Mouse (Mus musculus) adrenal gland, adult 2 months (tissue): Measurements from ENCODE around the gene Hsd17b1. TPM values are rescaled to one million over a fixed set of nuclear protein-coding genes. Genes with fewer than 3 reads are reported as not detected.

ENCODE experiments used
- DNase-seq: peaks from one replicate; pipeline ENCODE4 v3.0.0; 2021
- polyA plus RNA-seq: library from polyadenylated mRNA; depleted of rRNA; stranded (reverse); fragments of >200 nt; gene quantifications from 2 replicates; pipeline ENCODE4 v1.2.3, GENCODE M21; 2012
- total RNA-seq, 2 experiments: library from RNA; stranded (reverse); gene quantifications; 2 replicates each; pipeline ENCODE4 v1.2.3; 2021

Gene Hsd17b1
- total and polyA plus RNA-seq, 3 experiments, result 1.1 to 2.5 (median 2.1) TPM

- peak; percentile 86 for DNase-seq
Observed at GRCm38 (mm10) chr11:101060126-101060525, 18.1 kb upstream of the Hsd17b1 start.

DNA sequence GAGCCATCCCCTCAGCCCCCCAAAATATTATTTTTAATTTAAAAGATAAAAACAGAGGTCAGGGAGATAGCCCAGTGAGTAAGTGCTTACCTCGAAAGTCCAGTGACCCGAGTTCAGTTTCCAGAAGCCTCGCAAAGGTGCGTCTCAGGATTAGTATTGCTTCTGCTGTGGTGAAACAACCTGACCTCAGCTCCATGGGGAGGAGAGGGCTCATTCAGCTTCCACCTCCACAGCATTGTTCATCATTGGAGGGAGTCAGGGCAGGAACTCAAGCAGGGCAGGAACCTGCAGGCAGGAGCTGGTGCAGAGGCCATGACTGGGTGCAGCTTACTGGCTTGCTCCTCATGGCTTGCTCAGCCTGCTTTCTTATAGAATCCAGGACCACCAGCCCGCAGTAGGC is 17.2 kb upstream of the Hsd17b1 start:
- no peak for DNase-seq

DNA sequence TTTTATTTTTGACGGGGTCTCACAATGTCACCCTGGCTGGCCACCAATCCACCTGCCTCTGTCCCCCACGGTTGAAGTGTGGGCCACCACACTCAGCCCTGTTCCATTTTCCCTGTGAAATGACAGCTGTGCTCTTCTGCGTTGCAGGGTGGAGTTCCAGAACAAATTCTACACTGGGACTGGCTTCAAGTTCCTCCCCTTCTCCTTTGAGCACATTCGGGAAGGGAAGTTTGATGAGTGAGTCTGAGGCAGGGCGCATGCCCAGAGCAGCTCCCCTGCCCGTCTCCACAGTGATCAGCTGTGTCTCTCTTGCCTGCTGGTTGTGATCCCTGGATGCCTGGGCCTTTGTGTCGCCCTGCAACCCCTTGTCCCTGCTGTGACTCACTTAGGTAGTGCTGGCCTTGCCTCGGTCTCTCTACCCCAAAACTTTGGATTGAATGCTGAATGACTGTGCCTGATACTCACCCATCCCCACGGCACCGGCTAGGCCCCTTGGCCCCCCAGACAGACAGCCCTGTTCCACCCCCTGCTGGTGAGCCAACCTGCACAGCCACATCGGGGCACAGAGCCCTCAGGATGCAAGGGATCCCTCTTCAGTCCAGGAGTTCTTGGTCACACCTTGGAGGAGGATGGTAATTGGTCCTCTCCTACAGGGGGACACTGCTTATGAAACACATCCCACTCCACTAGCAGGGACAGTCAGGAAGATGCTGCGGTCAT is 15.9 kb upstream of the Hsd17b1 start:
- DNase-seq, result peak; percentile 69

DNA sequence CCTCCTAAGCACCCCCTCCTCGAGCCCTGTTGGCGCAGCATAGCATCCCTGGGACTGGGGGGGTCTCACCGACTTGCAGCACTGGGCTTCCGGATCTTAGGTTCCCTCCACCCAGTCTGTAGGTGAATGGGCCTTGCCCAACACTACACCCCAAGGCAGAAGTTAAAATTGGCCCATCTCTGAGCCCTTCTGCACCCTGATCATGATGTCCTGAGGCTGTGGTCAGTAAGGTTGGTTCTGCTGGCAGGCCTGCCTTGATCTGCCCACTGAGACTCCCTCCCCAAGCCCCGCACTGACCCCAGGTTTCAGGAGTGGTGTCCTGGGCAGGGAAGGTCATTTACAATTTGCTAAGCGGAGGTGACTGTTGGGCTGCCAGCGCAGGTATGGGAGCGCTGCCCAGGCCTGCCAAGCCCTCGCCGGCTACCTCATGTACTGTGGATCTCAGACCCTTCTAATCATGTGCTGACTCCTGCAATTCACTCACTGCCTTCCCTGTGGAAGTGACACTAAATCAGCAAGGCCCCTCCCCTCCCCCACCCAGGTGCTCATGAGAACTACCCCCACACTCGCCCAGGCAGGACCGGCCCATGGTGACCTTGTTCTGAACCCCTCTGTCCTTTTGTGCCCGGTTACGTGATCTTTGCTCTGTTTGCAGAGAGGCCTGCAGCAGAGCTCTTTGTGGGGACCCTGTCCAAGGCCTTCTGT is 15.1 kb upstream of the Hsd17b1 start:
- DNase-seq, result no peak

GRCm38 (mm10) chr11:101063676-101064327 is 14.4 kb upstream of the Hsd17b1 start:
- DNase-seq, result peak; percentile 78

GRCm38 (mm10) chr11:101064462-101064861 is 13.7 kb upstream of the Hsd17b1 start:
- DNase-seq, result peak; percentile 59

DNA sequence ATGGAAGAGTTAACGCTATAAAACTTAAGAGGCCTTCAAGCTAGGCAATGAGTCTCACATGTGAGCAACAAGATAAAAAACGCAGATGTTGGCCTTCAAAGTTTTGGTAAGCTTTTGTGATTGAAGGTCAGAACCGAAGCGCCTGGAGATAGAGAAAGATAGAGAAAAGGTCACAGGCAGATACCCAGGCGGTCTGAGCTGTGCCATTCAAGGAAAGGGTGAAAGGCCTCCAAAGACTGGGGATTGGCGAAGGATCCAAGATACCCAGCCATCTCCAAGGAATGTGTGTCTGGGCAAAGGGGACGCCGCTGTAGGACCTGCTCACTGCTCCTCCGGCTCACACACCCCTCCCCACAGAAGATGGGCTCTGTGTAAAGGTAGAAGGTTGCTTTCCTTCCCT is 13.2 kb upstream of the Hsd17b1 start:
- peak; percentile 76 for DNase-seq

GRCm38 (mm10) chr11:101066549-101067412 is 11.4 kb upstream of the Hsd17b1 start:
- peak; percentile 86 for DNase-seq

DNA sequence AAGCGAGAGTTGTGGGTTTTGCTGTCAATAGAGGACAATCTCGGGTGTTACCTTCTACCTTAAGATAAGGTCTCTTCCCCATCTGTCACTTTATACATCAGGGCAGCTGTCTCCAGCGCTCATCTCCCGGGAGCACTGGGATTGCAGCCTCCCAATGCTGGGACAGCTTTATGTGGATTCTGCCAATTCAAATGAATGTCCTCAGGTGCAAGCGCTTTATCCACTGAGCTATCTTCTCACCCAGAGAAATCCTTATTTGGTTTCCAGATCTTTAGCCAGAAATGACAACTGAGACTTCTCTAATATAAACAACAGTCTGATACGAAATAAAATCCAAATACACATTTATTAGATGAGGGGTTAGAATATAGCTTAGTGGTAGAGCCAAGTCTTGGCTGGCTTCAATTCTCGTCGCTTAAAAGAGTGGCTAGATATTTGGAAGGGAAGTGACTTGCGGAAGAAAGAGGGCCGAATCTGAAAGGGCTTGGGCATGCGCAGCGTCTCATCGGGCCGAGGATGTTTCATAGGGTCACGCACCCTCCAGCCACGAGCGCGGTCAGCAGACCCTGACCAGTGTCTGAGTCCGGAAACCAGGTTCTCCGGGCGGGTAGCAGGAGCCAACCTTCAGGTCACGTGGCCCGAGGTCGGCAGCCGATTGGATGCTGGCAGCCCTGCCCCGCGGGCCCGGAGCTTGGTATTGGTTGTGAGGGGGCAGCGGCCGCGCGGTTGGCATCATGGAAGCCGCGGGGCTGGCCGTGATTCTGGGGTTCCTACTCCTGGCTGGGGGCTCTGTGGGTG is 8.6 kb upstream of the Hsd17b1 start, which contains the start of gene Naglu:
TSS of gene Naglu (plus strand) at position 622 of the 798 bp plus-strand sequence.
- DNase-seq, result peak; percentile 99

- no peak for DNase-seq
Observed at GRCm38 (mm10) chr11:101070189-101070527, 8.1 kb upstream of the Hsd17b1 start.

DNA sequence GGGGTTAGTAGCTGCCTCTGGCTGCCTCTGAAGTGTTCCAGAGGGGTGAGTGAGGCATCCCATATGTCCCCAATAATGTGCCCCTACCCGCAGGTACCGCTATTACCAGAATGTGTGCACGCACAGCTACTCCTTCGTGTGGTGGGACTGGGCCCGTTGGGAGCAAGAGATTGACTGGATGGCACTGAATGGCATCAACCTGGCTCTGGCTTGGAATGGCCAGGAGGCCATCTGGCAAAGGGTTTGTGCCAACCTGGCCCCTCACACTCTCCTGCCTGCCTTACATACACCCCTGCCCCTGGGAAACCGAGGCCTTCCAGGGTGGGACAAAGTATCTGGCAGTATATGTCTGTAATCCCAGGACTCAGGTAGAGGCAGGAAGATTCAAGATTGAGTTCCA is 7.2 kb upstream of the Hsd17b1 start:
- DNase-seq, result no peak

DNA sequence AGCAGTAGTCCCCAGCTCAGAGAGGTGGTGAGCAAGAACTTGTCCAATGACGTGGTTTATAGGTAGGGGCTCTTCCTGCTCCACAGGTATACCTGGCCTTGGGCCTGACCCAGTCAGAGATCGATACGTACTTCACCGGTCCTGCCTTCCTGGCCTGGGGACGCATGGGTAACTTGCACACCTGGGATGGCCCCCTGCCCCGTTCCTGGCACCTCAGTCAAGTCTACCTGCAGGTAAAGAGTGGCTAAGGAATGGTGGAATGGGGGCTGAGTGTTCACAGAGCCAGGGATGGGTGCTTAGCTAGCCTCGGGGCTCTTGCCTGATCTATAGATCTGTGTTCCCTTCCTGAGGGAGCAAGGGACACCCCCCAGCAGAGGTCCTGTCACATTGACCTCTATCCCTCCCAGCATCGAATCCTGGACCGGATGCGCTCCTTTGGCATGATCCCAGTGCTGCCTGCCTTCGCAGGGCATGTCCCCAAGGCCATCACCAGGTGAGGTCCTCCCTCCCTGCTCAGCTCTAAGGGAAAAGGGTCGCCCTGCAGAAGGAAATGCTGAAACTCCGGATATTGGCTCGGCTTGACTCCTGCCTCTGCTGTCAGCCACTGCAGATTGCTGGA is 6.3 kb upstream of the Hsd17b1 start:
- DNase-seq, result no peak

DNA sequence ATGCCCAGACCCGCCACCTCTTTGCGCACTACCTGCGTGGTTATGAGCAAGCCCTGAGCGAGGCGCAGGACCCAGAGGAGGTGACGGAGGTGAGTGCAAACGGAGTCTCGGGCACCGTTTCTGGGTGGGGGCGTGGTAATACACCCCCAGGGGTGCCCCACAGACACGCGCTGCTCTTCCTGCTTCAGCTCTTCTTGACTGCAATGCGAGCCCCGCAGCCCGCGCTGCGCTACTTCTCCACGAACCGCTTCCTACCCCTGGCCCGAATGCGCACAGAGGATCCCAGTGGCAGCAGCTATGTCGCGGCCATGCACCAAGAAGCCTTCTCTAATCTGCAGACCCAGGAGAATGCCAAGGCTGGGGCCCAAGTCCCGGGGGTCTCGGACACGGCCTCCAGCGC is 1.5 kb downstream of the Hsd17b1 start:
- no peak for DNase-seq

DNA sequence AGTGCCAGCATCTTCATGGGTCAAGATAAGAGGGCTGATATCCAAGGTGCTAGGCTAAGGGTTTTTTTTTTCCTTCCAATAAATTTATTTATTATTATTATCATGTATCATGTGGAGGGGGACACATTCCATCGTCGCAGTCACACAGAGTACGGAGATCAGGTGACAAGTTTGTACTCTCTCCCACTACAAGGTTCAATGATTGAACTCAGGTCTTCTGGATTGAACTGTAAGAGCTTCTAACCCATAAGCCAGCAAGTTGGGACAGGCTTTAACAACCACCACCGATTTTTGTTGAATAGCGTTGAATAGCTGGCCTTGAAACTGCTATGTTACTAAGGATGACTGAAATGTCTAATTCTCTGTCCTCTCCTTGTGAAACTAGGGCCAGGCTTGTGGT is 2.2 kb downstream of the Hsd17b1 start:
- no peak for DNase-seq

GRCm38 (mm10) chr11:101081659-101082058 is 3.4 kb downstream of the Hsd17b1 start:
- DNase-seq, result no peak

GRCm38 (mm10) chr11:101082208-101083082 is 4.2 kb downstream of the Hsd17b1 start, which contains the start of gene Coasy:
Coasy (plus strand) TSS chr11:101082565.
- peak; percentile 92 for DNase-seq

DNA sequence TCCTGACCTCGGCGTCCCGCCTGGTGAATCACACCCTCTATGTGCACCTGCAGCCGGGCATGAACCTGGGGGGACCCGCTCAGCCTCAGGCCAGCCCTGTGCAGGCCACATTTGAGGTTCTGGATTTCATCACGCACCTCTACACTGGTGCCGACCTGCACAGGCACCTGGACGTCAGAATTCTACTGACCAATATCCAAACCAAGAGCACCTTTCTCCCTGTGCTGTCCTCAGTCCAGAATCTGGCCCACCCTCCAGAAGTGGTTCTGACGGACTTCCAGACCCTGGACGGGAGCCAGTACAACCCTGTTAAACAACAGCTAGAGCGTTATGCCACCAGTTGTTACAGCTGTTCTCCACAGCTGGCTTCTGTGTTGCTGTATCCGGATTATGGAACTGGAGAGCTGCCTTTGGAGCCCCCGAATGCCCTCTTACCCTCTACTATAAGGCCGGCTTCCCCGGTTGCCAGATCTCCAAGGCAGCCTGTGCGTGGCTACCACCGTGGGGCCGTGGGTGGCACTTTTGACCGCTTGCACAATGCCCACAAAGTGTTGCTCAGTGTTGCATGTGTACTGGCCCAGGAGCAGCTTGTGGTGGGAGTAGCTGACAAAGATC is 5.0 kb downstream of the Hsd17b1 start:
- peak; percentile 67 for DNase-seq

- no peak for DNase-seq
Observed at GRCm38 (mm10) chr11:101084246-101084645, 6.0 kb downstream of the Hsd17b1 start.

DNA sequence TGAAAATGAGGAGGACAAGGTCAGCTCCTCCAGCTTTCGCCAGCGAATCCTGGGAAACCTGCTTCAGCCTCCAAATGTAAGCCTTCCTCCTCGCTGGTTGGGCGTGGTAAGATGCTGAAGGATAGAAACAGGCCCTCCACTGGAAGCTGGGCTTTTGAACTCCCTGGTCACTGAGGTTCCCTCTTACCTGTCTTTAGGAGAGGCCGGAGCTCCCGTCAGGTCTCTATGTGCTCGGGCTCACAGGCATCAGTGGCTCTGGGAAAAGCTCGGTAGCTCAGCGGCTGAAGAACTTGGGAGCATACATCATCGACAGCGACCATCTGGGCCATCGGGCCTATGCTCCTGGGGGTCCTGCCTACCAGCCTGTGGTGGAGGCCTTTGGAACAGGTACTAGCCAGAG is 6.6 kb downstream of the Hsd17b1 start:
- DNase-seq, result no peak
